Mouse (Mus musculus): Measurements from ENCODE around the gene Snx14.
"Not testable (repeated sequence)": the region's sequence is repeated elsewhere in the genome, so short reads cannot be mapped to it uniquely, and the experiment has no call there.

Snx14 gene

DNA sequence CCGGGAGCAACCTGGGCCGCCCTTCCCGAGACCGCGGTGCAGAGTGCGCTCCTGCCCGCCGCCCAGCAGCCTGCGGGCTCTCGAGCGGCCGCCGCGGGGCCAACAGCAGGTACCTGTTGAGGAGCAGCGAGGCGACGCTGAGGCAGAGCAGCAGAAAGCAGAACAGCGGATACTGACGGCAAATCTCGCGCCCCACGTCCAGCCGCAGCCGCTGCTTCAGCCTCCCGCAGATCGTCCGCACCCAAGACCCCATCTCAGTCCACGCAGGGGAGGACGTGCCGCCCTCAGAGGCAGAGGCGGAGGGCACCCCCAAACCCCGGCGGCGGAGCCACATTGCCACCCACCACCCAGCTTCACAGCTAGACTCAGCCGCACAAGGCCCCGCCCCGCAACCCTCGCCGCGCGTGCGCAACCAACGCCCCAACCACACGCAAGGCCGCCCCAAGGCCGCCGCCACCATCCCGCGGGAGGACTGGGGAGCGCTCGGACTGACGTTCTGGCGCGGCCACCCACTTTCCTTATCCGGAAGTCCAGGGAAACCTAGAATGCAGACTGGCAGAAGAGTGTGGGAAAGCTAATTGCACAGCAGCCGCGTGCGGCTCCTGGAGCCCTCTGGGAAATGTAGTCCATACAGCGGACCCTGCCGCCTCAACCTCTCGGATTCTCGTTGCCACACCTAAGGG lies at the start of gene Snx14:
Gene Snx14, minus strand, starts transcription at position 404 of the 683 bp plus-strand sequence.
- DNase-seq, result peak; percentile 98

DNA sequence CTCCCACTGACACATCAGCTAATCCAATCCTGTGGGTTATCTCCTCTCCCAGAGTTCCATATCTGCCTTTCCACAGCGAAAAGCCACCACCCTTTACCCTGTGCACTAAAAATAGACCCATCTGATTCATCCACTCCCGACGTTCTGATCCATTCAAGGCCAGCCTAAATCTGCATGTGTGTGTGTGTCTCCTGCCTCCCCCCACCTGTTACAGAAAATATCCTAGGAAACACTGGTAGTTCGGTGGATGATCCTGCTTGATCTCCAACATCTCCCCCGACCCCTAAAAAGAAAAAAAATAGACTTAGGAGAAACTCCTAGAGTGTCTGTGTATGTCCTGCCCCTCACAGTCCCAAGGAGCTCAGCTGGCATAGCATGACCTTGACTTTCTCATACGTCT lies 45.8 kb upstream of the Snx14 start:
- DNase-seq, result no peak

DNA sequence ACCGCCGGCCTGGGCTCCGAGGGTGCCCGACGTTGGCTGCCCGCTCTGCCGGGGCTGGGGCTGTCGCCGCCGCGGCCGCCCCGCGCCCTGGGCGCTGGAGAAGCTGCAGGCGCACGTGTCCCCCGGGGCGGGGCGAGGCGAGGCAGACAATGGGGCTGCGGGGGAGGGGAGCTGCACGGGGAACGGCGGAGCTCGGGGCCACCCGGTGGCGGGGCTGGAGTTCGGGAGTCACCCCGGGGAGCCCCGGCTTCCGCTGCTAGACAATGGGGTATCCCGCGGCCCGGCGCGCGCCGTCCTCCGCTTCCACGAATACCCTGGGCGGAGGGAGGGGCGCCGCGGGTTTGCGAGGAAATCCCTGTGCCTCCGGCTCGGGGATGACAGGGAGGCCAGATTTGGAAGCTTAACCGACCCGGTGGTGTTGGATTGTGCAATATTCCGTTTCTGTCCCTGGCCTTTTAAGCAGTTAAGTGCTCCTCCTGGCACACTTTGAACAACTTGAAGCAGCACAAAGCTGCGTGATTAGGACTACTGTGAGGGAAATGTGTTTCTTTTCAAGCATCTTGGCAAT lies 44.2 kb upstream of the Snx14 start:
- DNase-seq, result peak; percentile 92

GRCm38 (mm10) chr9:88482230-88482828 lies 43.6 kb upstream of the Snx14 start, which contains the start of gene Syncrip:
Gene Syncrip, minus strand, starts transcription at chr9:88482574.
- DNase-seq, result peak; percentile 96

GRCm38 (mm10) chr9:88481791-88482160 lies 43.0 kb upstream of the Snx14 start:
- peak; percentile 59 for DNase-seq

GRCm38 (mm10) chr9:88481061-88481790 lies 42.5 kb upstream of the Snx14 start:
- DNase-seq, result peak; percentile 63

DNA sequence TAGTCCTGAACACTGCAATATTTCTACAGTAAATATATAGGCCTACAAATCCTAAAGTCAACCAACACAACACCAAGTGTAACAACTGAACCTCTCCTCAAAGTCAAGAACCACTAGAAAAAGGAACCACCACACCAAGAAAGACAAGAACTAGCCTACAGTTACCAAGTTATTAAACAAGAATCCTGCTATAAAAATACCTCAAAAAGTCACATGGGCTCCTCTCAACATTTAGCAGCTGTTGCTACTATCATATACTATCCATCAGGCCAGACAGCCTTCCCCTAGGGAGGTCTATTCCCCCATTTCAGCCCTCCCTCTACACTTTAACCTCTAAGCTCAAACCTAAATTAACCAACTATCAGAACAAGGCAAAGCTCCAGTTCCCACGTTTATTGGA lies 41.4 kb upstream of the Snx14 start:
- DNase-seq, result no peak

- no peak for DNase-seq
These were observed 37.4 kb upstream of the Snx14 start for GRCm38 (mm10) chr9:88476138-88476537.

DNA sequence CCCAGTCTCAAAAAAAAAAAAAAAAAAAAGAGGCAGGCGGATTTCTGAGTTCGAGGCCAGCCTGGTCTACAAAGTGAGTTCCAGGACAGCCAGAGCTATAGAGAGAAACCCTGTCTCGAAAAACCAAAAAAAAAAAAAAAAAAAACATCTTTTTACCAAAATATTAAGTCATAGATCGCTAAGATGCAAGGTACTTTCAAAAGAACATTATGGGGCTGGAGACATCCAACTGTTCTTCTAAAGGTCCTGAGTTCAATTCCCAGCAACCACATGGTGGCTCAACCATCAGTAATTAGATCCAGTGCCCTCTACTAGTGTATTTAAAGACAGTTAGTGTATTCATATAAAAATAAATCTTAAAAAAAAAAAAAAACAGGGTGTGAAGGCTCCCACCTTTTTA lies 22.3 kb upstream of the Snx14 start:
- DNase-seq, result not testable (repeated sequence)

- DNase-seq, result no peak
These were observed 1.2 kb upstream of the Snx14 start for GRCm38 (mm10) chr9:88439991-88440390.

DNA sequence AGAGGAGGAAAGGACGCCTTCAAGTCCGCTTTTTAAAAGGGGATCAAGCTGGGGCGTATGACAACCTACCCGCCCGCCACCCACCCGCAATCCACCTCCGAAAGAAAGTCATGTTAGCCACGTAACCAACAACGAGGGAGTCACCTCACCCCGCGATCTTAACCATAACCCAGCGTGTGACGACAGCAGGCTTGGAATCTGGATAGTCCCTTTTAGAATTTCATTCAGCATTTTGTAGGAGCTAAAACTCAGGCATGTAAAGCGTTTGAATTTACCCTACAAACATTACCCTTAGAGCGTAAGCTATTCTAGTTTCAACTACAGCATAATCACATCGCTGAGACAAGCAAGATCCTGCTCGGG lies 461 bp upstream of the Snx14 start:
- no peak for DNase-seq

DNA sequence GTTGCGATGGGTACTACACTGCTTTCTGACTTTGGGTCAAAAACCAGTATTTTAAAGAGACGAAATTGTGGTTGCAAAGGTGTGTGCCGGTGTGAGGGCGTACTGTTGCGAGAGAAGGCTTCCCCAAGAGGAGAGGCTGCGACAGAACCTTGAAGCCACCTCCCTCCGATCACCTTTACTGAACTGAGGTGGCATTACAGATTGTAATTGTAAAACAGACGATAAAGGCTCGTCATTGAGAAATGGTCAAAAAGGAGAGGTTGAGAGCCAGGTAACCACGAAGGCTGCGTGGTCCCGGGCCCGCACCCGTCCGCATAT lies 562 bp downstream of the Snx14 start:
- no peak for DNase-seq

DNA sequence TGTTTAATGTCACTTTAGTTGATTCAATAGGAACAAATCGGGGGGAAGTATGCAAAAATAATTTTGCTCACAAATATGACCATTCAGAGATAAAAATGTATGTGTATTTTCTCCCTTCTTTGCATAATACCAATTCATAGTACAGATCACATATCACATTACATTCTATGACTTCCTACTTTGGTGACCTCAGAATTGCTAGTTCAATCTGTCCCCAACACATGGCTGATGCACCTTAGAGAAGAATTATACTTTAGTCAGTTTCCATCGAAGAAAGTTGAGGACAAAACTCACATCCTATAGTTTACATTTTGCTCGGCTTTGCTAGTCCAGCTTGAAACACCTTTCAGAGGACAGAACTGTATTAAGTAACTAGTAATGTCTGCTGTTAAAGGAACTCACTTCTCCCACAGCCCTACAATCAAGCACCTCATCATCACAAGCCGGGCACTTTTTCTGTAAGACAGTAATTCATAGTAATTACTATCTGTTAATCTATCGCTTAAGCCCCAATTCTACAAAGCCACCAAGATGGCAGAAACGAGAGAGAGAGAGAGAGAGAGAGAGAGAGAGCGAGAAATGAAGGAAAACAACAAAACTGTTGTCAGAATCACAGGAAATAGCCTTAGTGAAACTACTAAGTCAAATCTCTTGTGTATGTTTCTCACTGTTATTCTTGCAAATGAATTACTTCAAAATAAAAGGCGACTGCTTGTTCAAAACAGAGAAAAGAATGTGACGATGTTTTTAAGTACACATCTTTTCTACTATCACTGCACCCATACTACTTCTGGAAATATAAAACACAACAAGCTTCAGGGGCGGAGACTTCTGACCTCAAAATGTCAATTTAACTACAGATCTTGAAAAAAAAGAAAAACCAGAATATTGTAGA lies 1.2 kb downstream of the Snx14 start:
- no peak for DNase-seq

DNA sequence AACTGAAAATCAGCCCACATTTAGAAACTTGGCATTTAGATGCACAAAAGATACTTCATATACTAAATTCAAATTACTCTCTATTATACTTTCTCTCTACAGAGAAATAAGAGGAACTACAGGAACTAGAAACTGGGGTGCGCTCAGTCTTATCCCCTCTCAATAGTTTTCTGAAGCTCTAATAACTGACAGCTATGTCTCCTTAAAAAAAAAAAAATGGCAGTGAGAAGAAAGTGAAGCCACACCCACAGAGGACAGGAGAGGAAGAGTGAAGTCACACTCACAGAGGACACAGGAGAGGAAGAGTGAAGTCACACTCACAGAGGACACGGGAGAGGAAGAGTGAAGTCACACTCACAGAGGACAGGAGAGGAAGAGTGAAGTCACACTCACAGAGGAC lies 14.4 kb downstream of the Snx14 start:
- DNase-seq, result no peak

DNA sequence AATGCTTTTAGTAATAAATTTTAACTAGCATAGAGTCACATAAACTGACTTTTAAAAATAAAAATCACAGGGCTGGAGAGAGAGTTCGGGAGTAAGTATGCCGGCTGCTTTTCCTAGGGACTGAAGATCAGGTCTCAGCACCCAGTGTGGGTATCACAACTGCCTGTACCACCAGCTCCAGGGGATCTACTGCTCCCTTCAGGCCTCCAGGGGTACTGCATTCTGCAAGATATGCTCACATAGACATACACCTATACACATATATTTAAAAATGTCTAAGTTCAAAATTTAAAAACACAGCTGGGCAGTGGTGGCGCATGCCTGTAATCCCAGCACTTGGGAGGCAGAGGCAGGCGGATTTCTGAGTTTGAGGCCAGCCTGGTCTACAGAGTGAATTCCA lies 16.3 kb downstream of the Snx14 start:
- DNase-seq, result no peak

- DNase-seq, result no peak
These were observed 22.0 kb downstream of the Snx14 start for GRCm38 (mm10) chr9:88416752-88417151.

DNA sequence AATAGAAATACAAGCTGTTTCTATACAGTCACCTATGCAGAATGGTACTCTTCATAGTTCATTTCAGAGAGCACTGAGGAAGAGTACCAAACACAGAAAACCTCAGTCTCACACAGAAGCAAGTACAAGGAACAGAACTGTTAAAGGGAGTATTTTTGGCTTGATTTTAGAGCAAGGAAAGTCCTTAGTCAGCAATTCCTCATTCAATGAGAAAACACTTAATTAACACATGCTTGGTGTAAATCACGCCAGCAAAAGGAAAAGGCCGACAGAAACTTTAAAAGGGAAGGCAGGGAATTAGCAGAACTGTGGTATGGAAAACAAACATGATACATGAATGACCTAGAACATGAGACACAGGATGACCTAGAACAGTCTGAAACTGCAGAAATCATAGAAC lies 28.8 kb downstream of the Snx14 start:
- no peak for DNase-seq

- no peak for DNase-seq
These were observed 34.2 kb downstream of the Snx14 start for GRCm38 (mm10) chr9:88404515-88404914.

GRCm38 (mm10) chr9:88404088-88404487 lies 34.7 kb downstream of the Snx14 start:
- DNase-seq, result peak; percentile 30

- DNase-seq, result no peak
These were observed 40.3 kb downstream of the Snx14 start for GRCm38 (mm10) chr9:88398461-88398860.

DNA sequence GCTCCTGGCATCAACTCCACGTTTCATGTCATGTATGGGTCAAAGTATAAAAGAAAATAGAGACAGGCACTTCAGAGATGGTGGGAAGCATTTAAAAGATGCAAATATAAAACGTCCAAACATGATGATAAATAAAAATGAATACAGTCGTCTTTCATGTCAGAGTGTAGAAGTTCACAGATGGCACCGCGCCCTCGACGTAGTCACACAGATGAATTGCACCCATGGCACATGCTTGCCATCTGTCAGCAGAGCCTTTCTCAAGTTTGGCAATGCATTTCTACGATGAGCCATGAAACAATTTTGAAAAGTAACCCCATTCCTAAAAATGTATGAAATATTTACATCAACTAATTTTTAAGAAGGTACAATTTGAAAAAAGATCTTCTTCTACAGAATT lies 43.9 kb downstream of the Snx14 start:
- DNase-seq, result no peak

DNA sequence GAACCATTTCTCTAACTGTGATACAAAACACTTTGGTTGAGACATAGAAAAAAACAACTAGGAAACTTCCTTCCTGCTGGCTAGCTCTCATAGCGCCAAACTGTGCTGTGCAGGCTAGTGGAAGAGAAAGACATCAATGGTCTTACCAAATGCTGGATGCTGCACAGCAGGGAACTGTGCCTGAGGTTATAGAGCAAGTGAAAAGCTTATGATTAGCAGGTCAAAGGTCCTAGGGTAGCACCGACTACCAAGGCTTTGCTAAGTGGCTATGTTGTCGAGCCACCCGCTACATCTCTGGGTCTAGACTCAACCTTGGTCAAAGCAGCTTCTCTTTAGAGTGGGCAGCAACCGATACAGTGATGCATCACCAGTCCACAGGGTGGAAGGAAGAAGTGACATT lies 49.9 kb downstream of the Snx14 start:
- no peak for DNase-seq

- no peak for DNase-seq
These were observed 58.2 kb downstream of the Snx14 start for GRCm38 (mm10) chr9:88380542-88380941.

Measured in kidney, postnatal 10 days (tissue).